Mouse (Mus musculus) bone marrow macrophage, adult 2 months (primary cell): Measurements from ENCODE around the gene Cpa2.

ENCODE experiments used
- CTCF ChIP-seq: IDR thresholded peaks from 2 replicates; pipeline ENCODE4 v1.5.1; 2012; ENCODE audit warnings: low read depth, mild to moderate bottlenecking, low read length, moderate library complexity
- POLR2A ChIP-seq: IDR thresholded peaks from 2 replicates; pipeline ENCODE4 v1.6.1; 2012; ENCODE audit warnings: mild to moderate bottlenecking, low read depth, low read length, borderline replicate concordance

DNA sequence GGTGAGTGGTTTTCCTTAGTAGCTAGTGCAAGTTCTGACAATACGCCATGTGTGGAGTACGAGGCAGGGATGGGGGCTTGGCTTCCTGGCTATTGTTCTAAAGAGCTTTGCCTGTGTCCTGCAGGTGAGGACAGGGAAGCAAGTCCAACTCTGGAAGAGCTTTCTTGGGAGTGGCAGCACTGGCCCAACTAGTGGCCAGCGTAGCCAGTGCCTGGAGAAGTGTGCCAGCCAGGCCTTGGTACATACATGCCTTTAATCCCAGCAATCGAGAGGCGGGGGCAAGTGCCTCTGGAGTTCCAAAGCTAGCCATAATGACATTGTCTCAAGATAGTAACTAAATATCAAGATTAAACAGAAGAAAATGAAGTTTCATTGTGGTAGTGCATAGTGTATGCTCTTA lies 31.1 kb upstream of the Cpa2 start:
- TF ChIP-seq POLR2A (no peak), CTCF (no peak)
